Mouse (Mus musculus) heart, postnatal 0 days (tissue): ENCODE measurements around the gene Olfr1432.
"Not testable (repeated sequence)": the region's sequence is repeated elsewhere in the genome, so short reads cannot be mapped to it uniquely, and the experiment has no call there.

Source experiments
- CTCF ChIP-seq: IDR thresholded peaks from 2 replicates; pipeline ENCODE4 v1.5.1; 2016; ENCODE audit warnings: antibody characterized with exemption, control low read depth, low read depth
- EP300 ChIP-seq: IDR thresholded peaks from 2 replicates; pipeline ENCODE4 v1.6.1; 2016; ENCODE audit warnings: antibody characterized with exemption, low read depth

GRCm38 (mm10) chr19:12199076-12199475 is 33.3 kb downstream of the Olfr1432 start:
- not testable (repeated sequence) for TF ChIP-seq CTCF, EP300
